Mouse (Mus musculus) bone marrow macrophage, adult 2 months (primary cell): Measurements from ENCODE around the gene Gm5134.

Experiments
- CTCF ChIP-seq: IDR thresholded peaks from 2 replicates; pipeline ENCODE4 v1.5.1; 2012; ENCODE audit warnings: low read depth, mild to moderate bottlenecking, low read length, moderate library complexity
- POLR2A ChIP-seq: IDR thresholded peaks from 2 replicates; pipeline ENCODE4 v1.6.1; 2012; ENCODE audit warnings: mild to moderate bottlenecking, low read depth, low read length, borderline replicate concordance

DNA sequence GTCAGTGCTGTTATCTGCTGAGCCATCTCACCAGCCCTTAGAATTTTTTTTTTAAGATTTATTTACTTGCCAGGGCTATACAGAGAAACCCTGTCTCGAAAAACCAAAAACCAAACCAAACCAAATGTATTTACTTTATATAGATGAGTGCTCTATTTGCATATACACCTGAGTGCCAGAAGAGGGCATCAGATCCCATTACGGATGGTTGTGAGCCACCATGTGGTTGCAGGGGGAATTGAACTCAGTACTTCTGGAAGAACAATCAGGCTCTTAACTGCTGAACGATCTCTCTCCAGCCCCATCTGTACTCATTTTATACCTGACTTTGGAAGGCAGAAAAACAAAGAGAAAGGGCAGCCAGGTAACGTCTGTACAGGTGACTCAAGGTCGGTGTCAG lies 20.9 kb downstream of the Gm5134 start:
- TF ChIP-seq CTCF (no peak), POLR2A (no peak)
